Mouse (Mus musculus): ENCODE measurements around the gene Il18r1.

Il18r1 gene

DNA sequence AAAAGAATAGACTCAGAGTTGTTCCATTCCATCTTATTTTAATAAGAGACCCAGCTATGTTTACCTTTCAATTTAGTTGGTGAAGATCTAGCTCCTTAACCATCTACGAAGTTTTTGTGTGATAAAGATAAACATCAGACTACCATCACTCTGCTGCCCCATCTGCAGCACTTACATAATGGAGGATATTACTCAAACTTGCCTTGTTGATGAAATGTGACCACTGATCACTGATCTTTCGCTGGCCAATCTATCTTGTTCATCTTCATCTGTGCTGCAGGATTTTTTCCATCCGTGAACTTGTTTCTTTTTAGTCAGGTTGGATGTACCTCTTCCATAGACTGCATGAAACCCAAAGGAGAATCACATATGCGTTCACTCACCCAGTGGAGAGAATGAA, 29.2 kb downstream of the Il18r1 start:
- intact Hi-C loops (cut with DNase I) = no loop called here

GRCm38 (mm10) chr1:40499708-40500107, 34.4 kb downstream of the Il18r1 start:
- intact Hi-C loops (cut with DNase I) = no loop called here

DNA sequence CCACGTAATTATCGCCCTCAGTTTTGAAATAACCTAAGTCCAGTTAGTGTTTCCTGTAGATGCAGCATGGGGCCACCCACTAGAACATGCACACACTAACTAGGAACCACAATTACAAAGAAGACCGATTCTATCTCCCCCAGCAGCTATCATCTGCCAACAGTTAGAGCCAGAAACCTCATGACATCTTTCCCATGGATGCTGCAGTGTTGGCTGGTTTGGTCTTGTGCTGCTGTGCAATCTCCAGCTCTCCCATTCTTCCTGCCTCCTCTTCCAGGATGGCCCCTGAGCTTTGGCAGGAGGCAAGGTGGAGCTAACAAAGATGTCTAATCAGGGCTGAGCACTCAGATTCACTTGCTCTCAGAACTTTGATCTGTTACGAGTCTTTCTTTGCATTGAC, 35.8 kb downstream of the Il18r1 start:
- intact Hi-C loops (cut with DNase I) = no loop called here

DNA sequence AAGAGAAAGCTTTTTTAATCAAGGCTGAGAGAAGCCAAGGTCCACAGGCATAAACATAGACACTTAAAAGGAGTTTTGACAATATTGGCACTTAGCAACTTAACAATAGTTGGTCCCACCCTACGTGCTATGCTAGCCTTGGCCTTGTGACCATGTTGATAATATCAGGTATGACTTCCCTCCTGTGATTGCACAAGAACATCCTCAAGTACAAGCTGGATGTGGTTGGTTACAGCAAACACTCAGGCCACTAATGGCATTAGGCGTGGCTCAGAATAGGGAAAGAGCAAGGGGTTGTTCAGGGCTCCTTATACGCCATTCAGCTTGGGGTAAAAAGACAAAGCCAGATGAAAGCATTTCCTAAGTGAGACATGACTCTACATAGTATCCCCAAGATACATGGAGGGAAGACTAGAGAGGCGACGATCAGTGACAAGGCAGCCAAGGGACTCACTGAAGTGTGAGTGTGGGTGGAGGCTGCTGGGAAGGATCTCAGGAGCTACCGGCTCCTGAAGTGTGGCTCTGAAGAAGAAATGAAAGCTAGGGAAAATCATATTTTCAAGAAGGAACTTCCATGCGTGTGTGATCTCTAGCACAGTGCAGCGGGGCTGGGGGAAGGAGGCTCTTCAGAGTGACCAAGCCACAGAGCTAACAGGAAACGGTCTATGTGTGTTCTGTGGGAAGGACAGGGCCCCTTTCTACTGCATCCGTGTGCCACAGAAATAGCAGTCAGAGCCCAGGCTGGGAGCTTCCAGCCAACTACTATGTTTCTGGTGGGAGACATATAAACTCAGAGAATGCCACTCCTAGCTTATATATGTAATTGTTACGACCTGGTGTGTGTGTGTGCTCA, 36.4 kb downstream of the Il18r1 start:
- intact Hi-C loops (cut with DNase I) = no loop called here

- intact Hi-C loops (cut with DNase I) = no loop called here
These were observed 39.2 kb downstream of the Il18r1 start for GRCm38 (mm10) chr1:40504548-40504947.

GRCm38 (mm10) chr1:40514851-40515585, 49.7 kb downstream of the Il18r1 start, which contains the start of gene Il18rap:
TSS of gene Il18rap (plus strand) at chr1:40515362.
- intact Hi-C loops (cut with DNase I) = no loop called here

GRCm38 (mm10) chr1:40516364-40516763, 51.0 kb downstream of the Il18r1 start:
- intact Hi-C loops (cut with DNase I) = no loop called here

- intact Hi-C loops (cut with DNase I) = no loop called here
These were observed 57.6 kb downstream of the Il18r1 start for GRCm38 (mm10) chr1:40522918-40523317.

DNA sequence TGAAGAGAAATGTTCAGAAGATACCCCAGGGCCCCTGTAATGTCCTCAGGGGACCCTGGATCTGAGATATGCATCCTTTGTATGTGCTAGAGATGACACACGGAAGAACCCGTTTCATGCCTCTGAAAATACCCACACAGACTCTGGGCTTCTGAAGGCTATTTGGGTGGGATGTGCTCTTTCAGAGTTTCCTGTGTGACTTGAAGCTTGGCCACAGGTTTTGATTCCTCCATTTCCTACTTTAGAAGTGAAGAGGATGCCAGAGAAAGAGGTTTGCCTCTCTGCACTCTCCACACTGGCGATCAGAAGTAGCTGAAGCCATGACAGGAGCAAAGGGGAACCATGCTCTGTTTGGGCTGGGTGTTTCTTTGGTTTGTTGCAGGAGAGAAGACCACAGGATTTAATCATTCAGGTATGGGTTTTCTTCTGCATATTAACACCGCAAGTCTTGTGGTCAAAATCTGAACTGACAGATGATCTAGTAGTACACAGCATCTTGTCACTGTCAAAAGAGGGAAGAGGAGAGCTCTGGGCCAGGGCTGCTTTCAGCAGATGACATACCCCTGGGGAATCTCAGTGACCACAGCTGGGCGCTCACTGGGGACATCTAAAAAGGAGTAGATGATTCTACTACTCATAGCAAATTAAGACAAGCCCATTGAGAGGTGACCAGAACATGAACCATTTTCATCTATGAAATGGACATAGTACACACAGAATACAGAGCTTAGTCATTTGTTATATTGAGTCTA, 58.8 kb downstream of the Il18r1 start:
- intact Hi-C loops (cut with DNase I) = no loop called here

GRCm38 (mm10) chr1:40529287-40529686, 63.9 kb downstream of the Il18r1 start:
- intact Hi-C loops (cut with DNase I) = no loop called here

- intact Hi-C loops (cut with DNase I) = no loop called here
These were observed 72.2 kb downstream of the Il18r1 start for GRCm38 (mm10) chr1:40537577-40537976.

GRCm38 (mm10) chr1:40544650-40545049, 79.3 kb downstream of the Il18r1 start:
- intact Hi-C loops (cut with DNase I) = loop anchor here (5.0 kb wide), 1 partner anchor 427 kb away; no protein-coding TSS in a partner anchor

DNA sequence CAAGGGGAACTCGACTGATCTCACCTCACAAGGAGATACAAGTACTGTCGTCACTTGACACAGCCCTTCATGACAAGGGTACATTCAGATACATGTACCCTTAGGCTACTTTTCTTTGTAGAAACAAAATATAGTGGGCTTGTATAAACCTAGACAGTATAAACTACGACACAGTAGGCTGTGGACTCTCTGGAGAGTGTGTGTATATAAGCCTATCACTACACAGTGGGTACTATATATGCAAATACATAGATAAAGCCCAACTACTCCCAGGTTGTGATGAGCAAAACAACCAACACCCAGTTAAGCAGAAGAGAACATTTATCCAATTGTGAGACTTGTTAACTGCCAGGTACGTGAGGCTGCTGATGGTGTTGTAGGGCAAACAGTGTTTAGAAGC, 81.3 kb downstream of the Il18r1 start:
- intact Hi-C loops (cut with DNase I) = no loop called here

- intact Hi-C loops (cut with DNase I) = no loop called here
These were observed 81.8 kb downstream of the Il18r1 start for GRCm38 (mm10) chr1:40547064-40547572.

DNA sequence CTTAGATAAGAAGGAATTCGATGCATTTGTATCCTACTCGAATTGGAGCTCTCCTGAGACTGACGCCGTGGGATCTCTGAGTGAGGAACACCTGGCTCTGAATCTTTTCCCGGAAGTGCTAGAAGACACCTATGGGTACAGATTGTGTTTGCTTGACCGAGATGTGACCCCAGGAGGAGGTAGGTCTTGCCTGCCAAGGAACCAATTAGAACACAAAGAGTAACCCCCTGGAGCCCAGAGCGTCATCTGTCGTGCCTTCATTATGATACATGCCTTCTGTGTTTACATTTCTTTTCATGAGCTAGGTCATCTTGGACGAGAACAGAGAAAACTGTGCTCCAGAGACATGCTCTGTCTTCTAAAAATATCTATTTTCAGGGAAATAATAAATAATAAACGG, 82.4 kb downstream of the Il18r1 start:
- intact Hi-C loops (cut with DNase I) = no loop called here
